Mouse (Mus musculus) embryonic facial prominence, embryonic 13.5 days (tissue): Measurements from ENCODE around the gene Aqp9. TPM values are rescaled to one million over a fixed set of nuclear protein-coding genes. Genes with fewer than 3 reads are reported as not detected.

ENCODE experiments used
- ATAC-seq: fragments of 200-750 bp; cut with Nextera tagmentation; 2 replicates; pipeline ENCODE4 v1.8.0; 2017; ENCODE audit warnings: low read depth; ENCODE audit not compliant: insufficient number of reproducible peaks, insufficient read depth, low FRiP score, low TSS enrichment
- H3K27ac ChIP-seq: fragments of 300-500 bp; sonication (generic); 2 replicates; pipeline ENCODE4 v1.5.1; 2015; ENCODE audit warnings: moderate library complexity, mild to moderate bottlenecking, inconsistent platforms
- H3K27me3 ChIP-seq: fragments of 300-500 bp; sonication (generic); 2 replicates; pipeline ENCODE4 v1.6.1; 2015; ENCODE audit warnings: mild to moderate bottlenecking, inconsistent platforms
- H3K36me3 ChIP-seq: fragments of 300-500 bp; sonication (generic); 2 replicates; pipeline ENCODE4 v1.6.1; 2015; ENCODE audit warnings: mild to moderate bottlenecking, inconsistent platforms
- H3K4me1 ChIP-seq: fragments of 300-500 bp; sonication (generic); 2 replicates; pipeline ENCODE4 v1.6.1; 2015; ENCODE audit warnings: inconsistent platforms
- H3K4me2 ChIP-seq: fragments of 300-500 bp; sonication (generic); 2 replicates; pipeline ENCODE4 v1.6.1; 2015; ENCODE audit warnings: moderate library complexity, mild to moderate bottlenecking, inconsistent platforms
- H3K4me3 ChIP-seq: fragments of 300-500 bp; sonication (generic); 2 replicates; pipeline ENCODE4 v1.5.1; 2015; ENCODE audit warnings: mild to moderate bottlenecking, inconsistent platforms
- H3K9ac ChIP-seq: fragments of 300-500 bp; sonication (generic); 2 replicates; pipeline ENCODE4 v1.6.1; 2015; ENCODE audit warnings: mild to moderate bottlenecking, inconsistent platforms
- H3K9me3 ChIP-seq: fragments of 300-500 bp; sonication (generic); 2 replicates; pipeline ENCODE4 v1.6.1; 2016; ENCODE audit warnings: inconsistent platforms
- WGBS: fragments of 180-500 bp; shearing (Covaris S2); methylation state at CpG from one replicate; pipeline ENCODE4 v1.1.7; 2015; ENCODE audit warnings: mixed read lengths; 5-methylcytosine and 5-hydroxymethylcytosine counted together
- polyA plus RNA-seq: library from polyadenylated mRNA; unstranded; fragments of >200 nt; fragmentation: Nextera tagmentation; extraction: Ambion mirVana; gene quantifications from 2 replicates; pipeline ENCODE4 v1.2.1, GENCODE M21; 2015

Aqp9 gene
- polyA plus RNA-seq, 1 experiment from 2014 or later: 0.66 TPM

DNA sequence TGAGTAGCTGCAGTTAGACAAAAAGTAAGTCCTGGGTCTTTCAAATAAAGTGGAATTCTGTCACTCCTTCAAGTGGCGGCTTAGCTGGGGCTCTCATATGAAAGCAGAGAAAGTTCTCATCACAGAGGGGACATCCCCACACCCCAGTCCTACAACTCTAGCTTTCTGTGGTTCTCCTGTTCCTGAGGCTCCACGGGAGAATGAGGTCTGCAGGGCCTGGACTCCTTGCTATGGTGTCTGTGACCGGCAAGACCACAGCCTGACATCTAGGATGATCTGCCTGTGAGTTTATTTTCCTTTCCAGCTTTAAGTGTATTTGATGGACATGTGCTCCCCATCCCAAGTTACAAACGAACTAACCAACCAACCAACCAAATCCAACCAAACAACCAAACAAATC, 105.5 kb downstream of the Aqp9 start:
- ATAC-seq: no peak
- H3K4me3 ChIP-seq: no peak overlapping the region
- no peaks in the 10 kb centered on the region for H3K9me3 ChIP-seq
- no peak overlapping the region for H3K9ac ChIP-seq
- H3K36me3 ChIP-seq: no peaks in the 10 kb centered on the region
- H3K4me2 ChIP-seq: no peak overlapping the region
- H3K27ac ChIP-seq: no peak overlapping the region
- WGBS: 84% methylated on average over 4 of the region's 4 CpGs
- H3K4me1 ChIP-seq: 0 out of 2 replicates have a peak, but pooled peaks cover 3% of the 10 kb centered on the region
- no peaks in the 10 kb centered on the region for H3K27me3 ChIP-seq

DNA sequence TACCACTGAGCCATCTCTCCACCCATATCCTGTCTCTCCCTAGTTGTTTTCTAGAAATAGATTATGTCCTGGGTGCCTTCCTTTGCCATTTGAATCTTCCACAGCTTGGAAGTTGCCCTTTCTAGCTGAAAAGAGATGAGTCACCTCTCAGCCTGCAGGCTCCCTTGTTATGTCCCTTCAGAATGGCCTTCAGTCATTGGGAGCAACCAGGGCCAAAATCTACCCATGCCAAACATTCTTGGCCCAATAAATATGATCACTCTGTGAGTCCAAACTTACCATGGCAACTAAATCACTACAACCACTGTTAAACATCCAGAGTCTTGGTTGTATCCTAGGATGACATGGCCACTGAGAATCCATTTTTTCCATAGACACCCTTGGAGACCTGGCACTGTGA, 106.2 kb downstream of the Aqp9 start:
- Histone ChIP-seq H3K4me2 (no peak overlapping the region), H3K36me3 (no peaks in the 10 kb centered on the region), H3K27me3 (no peaks in the 10 kb centered on the region), H3K27ac (no peak overlapping the region), H3K4me1 (0 out of 2 replicates have a peak, but pooled peaks cover 3% of the 10 kb centered on the region), H3K9ac (no peak overlapping the region), H3K9me3 (no peaks in the 10 kb centered on the region), H3K4me3 (no peak overlapping the region)
- no peak for ATAC-seq

Other genes with a start within 250 kb of the Aqp9 start
- gene Lipc, start 216.5 kb downstream of the Aqp9 start, polyA plus RNA-seq: 0.27 and 0.70 TPM in 2 replicates
- 31.0 and 33.8 TPM in 2 replicates for gene Aldh1a2, start 47.1 kb upstream of the Aqp9 start, polyA plus RNA-seq